9 mouse cellular contexts compared by ENCODE assay signal in genomic region chr5:150259191-150260053, GRCm38 (mm10).
DNase-seq lines count a peak whose midpoint lies in the region; ATAC-seq lines count a peak whose summit lies in the region.
"Had no signal": no experiment of that assay in that cellular context is flagged by ENCODE, and none has a peak within 500 bp of the region (broad histone marks: within the 10 kb centered on the region; RNA-seq: fewer than 3 reads in every experiment).

No protein-coding gene starts in this region.

- under 1% methylated on average over 22 of the region's 29 CpGs for WGBS in forebrain, embryonic 13.5 days
- 6% methylated on average over 29 of the region's 29 CpGs for WGBS in liver, embryonic 12.5 days (ENCODE audit: insufficient replicate concordance)

- H3K4me1 ChIP-seq in forebrain, embryonic 13.5 days, result peaks cover 22% of the 10 kb centered on the region
- peaks cover 13% of the 10 kb centered on the region for H3K4me1 ChIP-seq in liver, embryonic 12.5 days

- no peaks in the 10 kb centered on the region for H3K27me3 ChIP-seq in forebrain, embryonic 13.5 days
- peaks cover 11% of the 10 kb centered on the region for H3K27me3 ChIP-seq in liver, embryonic 12.5 days (replicated peaks)

- H3K9me3 ChIP-seq in forebrain, embryonic 13.5 days (replicated peaks), result no peaks in the 10 kb centered on the region
- H3K9me3 ChIP-seq in liver, embryonic 12.5 days (replicated peaks), result no peaks in the 10 kb centered on the region

- peak; percentile 57 for DNase-seq in CD4-positive helper T cell, adult 2 months (ENCODE audit: low read depth, low spot score)
- peak; percentile 76 for DNase-seq in brain, embryonic 18.5 days (ENCODE audit: low read depth, low spot score)
- peak; percentile 57 to 70 for DNase-seq in heart, postnatal 10 days
- peak; percentile 37 to 65 for DNase-seq in kidney, postnatal 36 days
- DNase-seq in natural killer cell, adult 2 months (ENCODE audit: low spot score in 2 of 2), result peak; percentile 11 to 18
- DNase-seq in thymus, postnatal 0 days (ENCODE audit: low spot score), result peak; percentile 61

- ATAC-seq in forebrain, embryonic 13.5 days, result peak; percentile 92
- ATAC-seq in liver, embryonic 12.5 days, result no peak

- peak overlapping the region; percentile 78 for H3K4me2 ChIP-seq in forebrain, embryonic 13.5 days
- H3K4me2 ChIP-seq in liver, embryonic 12.5 days, result peak overlapping the region; percentile 68

- H3K9ac ChIP-seq in forebrain, embryonic 13.5 days, result peak overlapping the region; percentile 71
- peak overlapping the region; percentile 44 for H3K9ac ChIP-seq in liver, embryonic 12.5 days

- intact Hi-C loops in heart, postnatal 10 days (cut with DNase I), result no loop called here

- peak overlapping the region; percentile 51 for H3K4me3 ChIP-seq in forebrain, embryonic 13.5 days
- H3K4me3 ChIP-seq in liver, embryonic 12.5 days, result peak overlapping the region; percentile 43

- no peaks in the 10 kb centered on the region for H3K36me3 ChIP-seq in forebrain, embryonic 13.5 days (ENCODE audit: poor library complexity, severe bottlenecking)
- no peaks in the 10 kb centered on the region for H3K36me3 ChIP-seq in liver, embryonic 12.5 days
- H3K36me3 ChIP-seq: G1E had no signal

- H3K27ac ChIP-seq in forebrain, embryonic 13.5 days, result peak overlapping the region; percentile 91
- no peak overlapping the region for H3K27ac ChIP-seq in liver, embryonic 12.5 days

Comparison
In these comparisons a context has a peak if more than half of its experiments do, and no peak if none do; other contexts are left out.
1. DNase-seq: peak in every context shown above with its lines; median percentile 76 in brain, embryonic 18.5 days; 64 in heart, postnatal 10 days; 61 in thymus, postnatal 0 days; 57 in CD4-positive helper T cell, adult 2 months; 51 in kidney, postnatal 36 days; 14 in natural killer cell, adult 2 months.